Mouse (Mus musculus): Measurements from ENCODE around the gene Nsmce4a.

- peak; percentile 90 for TF ChIP-seq CTCF (IDR thresholded peaks at IDR 0.05; ENCODE audit: low read depth, low read length)
- peak; percentile 51; the same call in 1 of the 2 replicates for TF ChIP-seq POLR2A (IDR thresholded peaks at IDR 0.05; ENCODE audit: extremely low read depth, insufficient read depth, low read length)
These were observed 26.0 kb downstream of the Nsmce4a start for GRCm38 (mm10) chr7:130546791-130547484.

All from liver, adult 2 months (tissue).